Mouse (Mus musculus) kidney, postnatal 4 days (tissue): ENCODE data around the gene Zbed5.
"Not testable (repeated sequence)": the region's sequence is repeated elsewhere in the genome, so short reads cannot be mapped to it uniquely, and the experiment has no call there.

Source experiments
- DNase-seq, 2 experiments: peaks; one replicate each; pipeline ENCODE4 v3.0.0; 2021; ENCODE audit warnings: mixed read lengths in 2 of 2

The Zbed5 gene

DNA sequence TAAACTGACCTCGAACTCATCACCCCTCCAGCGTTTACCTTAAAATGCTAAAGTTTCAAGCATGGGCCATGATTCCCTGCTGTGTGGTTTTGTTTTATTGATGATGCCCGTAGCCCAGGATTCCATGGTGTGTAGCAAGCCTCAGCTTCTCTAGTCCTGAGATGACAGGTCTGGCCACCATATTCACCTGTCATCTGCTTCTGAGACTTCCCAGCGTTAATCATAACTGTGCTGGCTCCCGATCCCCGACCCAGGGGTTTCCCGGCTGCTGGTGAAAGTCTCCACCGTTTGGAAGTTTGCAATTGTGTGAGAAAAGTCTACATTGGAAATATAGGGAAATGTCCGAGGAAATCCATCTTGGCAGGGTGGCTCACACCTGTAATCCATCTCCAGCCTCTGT is 13.6 kb downstream of the Zbed5 start:
- DNase-seq, result no peak

DNA sequence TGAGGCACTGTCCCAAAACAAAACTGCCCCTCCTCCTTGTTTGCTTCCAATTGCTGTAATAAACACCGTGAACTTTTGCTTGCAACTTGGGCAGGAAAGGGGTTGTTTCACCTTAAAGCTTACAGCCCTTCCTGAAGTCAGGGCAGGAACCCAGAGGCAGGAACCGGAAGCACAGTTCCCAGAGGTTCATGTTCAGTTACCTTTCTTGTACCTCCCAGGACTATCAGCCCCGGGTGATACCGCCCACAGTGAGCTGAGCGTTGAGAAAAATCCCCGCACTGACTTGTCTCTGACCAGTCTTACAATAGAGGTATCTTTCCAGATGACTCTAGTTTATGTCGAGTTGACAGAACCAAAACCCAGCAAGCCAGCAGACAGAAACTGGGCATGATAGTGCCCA is 14.1 kb downstream of the Zbed5 start:
- no peak for DNase-seq

- DNase-seq, result peak; percentile 19 to 34
Observed at GRCm38 (mm10) chr5:129914024-129914423, 18.5 kb downstream of the Zbed5 start.

DNA sequence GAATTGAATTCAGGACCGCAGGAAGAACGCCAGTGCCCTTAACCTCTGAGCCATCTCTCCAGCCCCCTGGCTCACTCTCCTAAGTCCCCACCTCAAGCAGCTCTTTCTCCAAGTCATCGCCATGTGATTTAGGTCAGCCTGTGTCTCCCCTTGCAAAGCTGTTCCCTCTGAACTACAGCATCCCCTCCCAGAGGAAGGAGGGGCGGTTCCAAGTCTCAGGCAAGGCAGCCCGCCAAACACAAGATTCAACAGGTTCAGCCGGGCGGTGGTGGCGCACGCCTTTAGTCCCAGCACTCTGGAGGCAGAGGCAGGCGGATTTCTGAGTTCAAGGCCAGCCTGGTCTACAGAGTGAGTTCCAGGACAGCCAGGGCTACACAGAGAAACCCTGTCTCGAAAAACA is 20.0 kb downstream of the Zbed5 start:
- DNase-seq, result not testable (repeated sequence)

DNA sequence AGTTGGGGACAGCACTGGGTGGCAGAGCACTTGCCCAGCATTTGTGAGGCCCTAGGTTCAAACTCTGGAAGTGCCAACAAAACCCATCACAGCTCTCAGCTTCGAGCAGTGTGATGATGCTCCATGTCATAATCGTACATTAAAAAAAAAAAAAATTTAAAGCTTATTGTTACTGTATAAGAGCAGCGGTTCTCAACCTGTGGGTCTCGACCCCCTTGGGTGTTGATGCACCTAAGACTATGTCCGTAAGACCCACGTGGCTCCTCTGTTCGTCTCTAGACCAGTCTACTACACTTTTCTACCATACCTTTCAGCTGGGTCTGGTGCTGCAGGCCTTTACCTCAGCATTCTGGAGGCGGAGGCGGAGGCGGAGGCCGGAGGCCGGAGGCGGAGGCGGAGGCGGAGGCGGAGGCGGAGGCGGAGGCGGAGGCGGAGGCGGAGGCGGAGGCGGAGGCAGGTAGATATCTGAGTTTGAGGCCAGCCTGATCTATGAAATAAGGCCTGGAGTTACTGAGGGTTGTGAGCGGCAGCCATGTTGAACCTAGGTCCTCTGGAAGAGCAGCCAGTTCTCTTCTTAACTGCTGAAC is 22.6 kb downstream of the Zbed5 start:
- no peak for DNase-seq

- no peak for DNase-seq
Observed at GRCm38 (mm10) chr5:129918752-129919151, 23.2 kb downstream of the Zbed5 start.

DNA sequence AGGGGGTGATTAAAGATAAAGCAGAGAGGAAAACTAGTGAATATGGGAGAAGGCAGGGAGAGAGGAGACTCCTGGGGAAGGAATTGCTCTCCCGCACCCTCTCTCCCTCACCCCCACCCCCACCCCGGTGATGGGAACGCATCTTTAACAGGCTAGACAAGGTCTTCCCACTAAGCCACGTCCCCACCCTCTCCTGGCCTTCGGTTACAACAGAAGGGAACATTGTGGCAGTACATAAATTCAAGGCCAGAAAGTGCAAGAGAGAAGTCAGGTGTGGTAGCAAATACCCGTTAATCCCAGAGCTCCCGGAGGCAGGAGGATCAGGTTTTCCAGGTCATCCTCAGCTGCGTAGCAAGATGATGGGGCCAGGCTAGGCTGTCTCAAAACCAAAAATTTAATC is 23.8 kb downstream of the Zbed5 start:
- DNase-seq, result no peak

DNA sequence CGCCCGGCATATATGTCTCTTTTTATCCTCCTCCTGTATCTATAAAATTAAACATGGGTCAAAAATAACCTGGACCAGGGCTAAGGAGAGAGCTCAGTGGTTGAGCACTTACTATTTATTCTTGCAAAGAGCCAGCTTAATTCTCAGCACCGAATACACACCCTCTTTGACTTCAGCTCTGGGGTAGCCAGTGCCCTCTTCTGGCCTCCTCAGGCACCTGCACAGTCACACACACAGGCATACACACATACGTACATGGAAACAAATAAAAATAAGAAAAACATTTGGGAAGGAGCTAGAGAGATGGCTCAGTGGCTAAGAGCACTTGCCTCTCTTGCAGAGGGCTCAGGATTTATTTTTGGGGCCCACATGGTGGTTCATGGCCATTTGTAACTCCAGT is 26.4 kb downstream of the Zbed5 start:
- DNase-seq, result no peak

- DNase-seq, result peak in 1 of 2 experiments; percentile 6
Observed at GRCm38 (mm10) chr5:129924820-129925452, 29.4 kb downstream of the Zbed5 start.

DNA sequence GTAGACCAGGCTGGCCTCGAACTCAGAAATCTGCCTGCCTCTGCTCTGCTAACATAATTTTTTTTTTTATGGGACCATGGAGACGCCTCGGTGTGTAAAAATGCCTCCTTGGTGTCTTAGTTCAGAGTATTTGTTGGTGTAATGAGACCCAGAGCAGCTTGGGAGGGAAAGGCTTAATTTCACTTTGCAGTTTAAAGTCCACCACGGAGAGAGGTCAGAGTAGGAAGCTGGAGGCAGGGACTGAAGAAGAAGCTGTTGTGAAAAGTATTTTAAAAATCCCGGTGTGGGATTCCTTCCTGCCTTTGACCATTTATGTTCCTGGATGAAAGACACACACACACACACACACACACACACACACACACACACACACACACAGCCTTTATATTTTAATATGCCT is 30.4 kb downstream of the Zbed5 start:
- no peak for DNase-seq

DNA sequence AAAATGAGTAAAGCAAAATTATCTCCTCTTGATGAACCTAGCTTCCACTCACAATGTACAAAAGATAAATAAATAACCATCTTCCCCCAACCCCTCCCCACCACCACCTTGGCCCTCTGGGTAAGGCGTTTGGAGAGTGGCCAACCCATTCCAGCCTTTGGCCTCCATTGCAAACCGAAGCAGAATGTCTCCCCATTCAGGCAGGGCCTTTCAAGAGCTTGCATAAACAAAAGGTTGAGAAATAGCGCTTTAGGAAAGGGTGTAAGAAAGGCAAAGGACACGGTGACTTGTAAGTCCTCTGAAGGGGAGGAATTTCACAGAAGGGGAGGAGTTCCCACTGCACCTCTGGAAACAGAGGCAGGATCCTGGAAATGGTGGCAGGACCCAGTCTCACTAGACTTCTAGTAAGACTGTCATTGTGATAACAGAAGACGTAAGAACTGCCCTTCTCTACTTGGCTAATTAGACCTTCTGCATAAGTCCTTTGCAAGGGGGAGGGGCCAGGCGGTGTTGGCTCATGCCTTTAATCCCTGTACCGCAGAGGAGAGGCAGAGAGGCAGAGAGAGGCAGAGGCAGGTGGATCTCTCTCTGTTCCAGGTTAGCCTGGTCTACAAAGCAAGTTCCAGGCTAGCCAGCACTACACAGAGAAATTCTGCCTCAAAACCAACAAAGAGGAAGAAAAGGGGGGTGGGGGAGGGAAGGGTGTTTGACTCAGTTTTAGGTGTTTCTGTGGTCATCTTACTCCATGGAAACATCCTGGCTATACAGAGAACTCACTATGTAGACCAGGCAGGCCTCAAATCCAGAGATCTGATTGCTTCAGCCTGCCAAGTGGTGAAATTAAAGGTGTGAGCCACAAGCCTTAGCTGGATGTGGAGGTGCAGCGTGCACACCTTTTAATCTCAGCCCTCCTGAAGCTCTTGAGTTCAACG is 34.7 kb downstream of the Zbed5 start:
- DNase-seq, result peak; percentile 28 to 46

GRCm38 (mm10) chr5:129936941-129937340 is 41.4 kb downstream of the Zbed5 start:
- no peak for DNase-seq

DNA sequence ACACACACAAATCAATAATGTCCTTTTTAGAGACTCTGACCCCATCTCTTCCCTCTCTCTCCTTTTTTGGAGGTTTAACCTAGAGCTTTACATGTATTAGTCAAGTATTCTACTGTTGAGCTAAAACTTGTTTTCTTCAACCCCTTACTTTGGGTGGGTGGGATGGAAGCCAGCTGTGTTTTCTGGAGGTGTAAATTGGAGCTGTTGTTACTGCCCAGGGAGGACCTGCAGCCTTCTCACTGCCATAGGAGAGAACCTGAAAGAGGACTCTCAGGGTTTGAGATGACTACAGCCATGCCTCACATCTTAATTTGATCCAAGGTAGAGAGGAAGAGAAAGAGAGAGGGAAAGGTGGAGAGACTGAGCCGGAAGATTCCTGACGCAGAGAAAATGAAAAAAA is 44.8 kb downstream of the Zbed5 start:
- DNase-seq, result no peak

- DNase-seq, result no peak
Observed at GRCm38 (mm10) chr5:129940736-129941494, 45.4 kb downstream of the Zbed5 start.

DNA sequence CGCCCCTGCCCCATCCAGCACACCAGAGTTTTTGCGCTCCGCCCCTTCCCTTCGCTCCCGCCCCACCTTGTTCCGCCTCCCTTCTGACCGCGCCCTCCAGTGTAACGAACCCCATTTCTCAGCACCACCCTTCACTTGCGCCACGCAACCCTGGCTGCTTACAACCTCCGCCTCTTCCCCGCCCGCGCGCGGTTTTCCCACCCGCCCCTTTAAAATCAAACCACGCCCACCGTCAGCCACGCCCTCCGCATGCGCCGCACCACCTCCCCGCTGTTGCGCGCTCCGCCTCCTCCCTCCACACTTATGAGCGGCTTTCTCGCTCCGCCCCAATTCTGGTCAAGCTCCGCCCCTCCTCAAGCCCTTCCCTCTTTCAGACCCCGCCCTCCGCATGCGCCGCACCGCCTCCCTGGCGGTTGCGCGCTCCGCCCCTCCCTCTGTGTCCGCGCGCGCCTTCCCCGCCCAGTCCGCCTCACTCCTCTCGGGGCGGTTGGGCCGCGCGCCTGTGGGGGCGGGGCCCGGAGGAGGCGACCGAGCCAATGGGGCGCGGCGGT is 46.0 kb downstream of the Zbed5 start, which contains the start of gene Vkorc1l1:
Gene Vkorc1l1, plus strand, starts transcription at position 476 of the 551 bp plus-strand sequence.
- DNase-seq, result peak; percentile 99

- peak; percentile 50 to 65 for DNase-seq
Observed at GRCm38 (mm10) chr5:129942073-129942939, 46.8 kb downstream of the Zbed5 start.

GRCm38 (mm10) chr5:129943402-129943801 is 47.9 kb downstream of the Zbed5 start:
- no peak for DNase-seq

GRCm38 (mm10) chr5:129947528-129948033 is 52.1 kb downstream of the Zbed5 start:
- DNase-seq, result no peak

GRCm38 (mm10) chr5:129952143-129952542 is 56.6 kb downstream of the Zbed5 start:
- DNase-seq, result no peak
